Mouse (Mus musculus): Measurements from ENCODE around the gene Ercc6. TPM values are rescaled to one million over a fixed set of nuclear protein-coding genes. Genes with fewer than 3 reads are reported as not detected.

Gene Ercc6
- total RNA-seq, 4 experiments from 2014 or later = 3.5 to 6.1 (median 3.8) TPM

DNA sequence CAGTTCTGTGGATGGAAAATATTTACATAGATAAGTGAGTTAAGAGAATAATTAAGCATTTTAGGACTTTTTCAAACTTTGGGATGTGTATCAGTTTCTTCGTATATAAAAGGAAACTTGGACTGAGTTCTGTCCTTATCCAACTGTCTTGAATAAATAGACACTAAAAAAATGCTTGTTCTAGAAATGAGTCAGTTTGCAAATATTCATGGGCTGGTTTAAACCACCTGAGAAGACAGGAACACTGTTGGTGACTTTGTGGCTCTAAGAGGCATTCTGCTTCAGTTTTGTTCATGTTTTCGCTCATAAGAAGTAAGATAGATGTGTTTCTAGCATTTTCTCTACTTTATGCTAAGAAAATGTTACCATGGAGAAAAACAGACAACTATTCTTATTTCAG lies 5.2 kb downstream of the Ercc6 start:
- DNase-seq (ENCODE audit: low spot score) = no peak

- no peak for DNase-seq (ENCODE audit: low spot score)
Observed at GRCm38 (mm10) chr14:32520400-32520926, 7.1 kb downstream of the Ercc6 start.

- DNase-seq (ENCODE audit: low spot score) = no peak
Observed at GRCm38 (mm10) chr14:32522336-32522735, 9.0 kb downstream of the Ercc6 start.

DNA sequence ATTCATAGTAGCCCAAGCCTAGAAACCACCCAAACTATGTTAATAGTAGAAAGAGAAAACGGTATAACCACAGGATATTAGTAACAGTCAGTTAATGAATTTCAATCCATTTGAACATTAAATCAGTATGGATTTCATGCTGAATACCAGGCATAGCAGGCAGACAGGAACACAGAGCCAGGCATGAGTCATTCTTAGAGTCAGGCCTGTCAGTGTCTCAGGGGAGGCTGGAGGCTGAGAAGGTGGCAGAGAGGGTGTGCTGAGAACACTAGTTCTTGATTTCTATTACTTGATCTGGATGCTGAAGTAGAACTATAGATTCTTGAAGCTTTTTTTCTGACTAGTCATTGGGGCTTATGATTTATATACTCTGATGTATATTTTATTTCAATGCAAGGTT lies 10.8 kb downstream of the Ercc6 start:
- DNase-seq (ENCODE audit: low spot score) = no peak

DNA sequence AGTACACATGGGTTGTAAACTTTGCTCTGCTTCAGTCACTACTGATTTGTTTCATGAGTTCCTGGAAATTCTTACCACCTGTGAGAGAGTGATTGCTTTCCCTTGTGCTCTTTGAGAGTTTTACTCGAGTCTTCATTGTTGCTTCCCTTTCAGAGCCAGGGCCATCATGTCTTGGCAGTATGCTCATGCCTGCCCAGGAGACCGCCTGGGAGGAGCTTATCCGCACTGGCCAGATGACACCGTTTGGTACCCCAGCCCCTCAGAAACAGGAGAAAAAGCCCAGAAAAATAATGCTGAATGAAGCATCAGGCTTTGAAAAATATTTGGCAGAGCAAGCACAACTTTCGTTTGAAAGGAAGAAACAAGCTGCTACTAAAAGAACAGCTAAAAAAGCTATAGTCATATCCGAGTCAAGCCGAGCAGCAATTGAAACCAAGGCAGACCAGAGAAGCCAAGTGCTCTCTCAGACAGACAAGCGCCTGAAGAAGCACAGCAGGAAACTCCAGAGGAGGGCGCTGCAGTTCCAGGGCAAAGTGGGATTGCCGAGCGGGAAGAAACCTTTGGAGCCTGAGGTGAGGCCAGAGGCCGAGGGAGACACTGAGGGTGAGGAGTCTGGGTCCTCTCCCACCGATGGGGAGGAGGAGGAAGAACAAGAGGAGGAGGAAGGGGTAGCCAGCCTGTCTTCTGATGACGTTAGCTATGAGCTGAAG lies 12.8 kb downstream of the Ercc6 start:
- DNase-seq (ENCODE audit: low spot score) = no peak

DNA sequence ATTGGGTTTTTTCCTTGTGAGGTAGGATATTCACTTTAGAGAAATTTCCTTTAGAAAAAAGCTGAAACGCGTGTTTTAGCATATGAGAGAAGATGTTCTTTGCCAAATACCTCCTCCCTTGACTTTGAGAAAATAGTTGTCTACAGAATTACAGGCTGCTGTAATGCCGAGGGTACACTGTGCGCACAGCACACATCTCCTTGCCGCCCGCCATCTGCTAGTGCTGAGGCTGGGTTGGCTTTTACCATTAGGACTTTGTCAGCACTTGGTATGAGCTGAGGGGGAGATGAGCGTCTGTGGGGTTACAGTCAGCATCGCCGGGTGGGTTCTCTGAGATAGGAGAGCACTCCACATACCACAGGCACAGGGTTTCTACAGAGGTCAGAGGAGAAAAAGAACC lies 13.9 kb downstream of the Ercc6 start:
- no peak for DNase-seq (ENCODE audit: low spot score)

DNA sequence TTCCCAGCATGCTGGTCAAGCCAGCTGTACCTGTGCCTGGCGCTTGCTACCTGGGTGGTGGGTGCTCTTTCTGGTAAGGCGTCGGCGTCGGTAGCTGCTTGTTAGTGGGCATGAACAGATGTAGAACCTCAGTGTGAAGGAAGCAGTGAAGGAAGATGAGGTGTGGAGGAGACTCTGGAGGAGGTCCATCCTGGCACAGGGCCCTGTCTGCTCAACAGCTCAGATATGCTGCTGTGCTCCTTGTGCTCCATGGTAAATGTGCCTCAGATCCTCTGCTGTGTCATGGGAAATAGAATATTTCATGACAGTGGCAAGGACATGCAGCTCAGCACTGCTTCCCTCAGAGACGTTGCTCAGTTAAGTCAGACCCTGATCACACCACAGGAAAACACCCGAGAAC lies 15.7 kb downstream of the Ercc6 start:
- DNase-seq (ENCODE audit: low spot score) = no peak

GRCm38 (mm10) chr14:32530896-32531295 lies 17.6 kb downstream of the Ercc6 start:
- peak; percentile 17 for DNase-seq (ENCODE audit: low spot score)

DNA sequence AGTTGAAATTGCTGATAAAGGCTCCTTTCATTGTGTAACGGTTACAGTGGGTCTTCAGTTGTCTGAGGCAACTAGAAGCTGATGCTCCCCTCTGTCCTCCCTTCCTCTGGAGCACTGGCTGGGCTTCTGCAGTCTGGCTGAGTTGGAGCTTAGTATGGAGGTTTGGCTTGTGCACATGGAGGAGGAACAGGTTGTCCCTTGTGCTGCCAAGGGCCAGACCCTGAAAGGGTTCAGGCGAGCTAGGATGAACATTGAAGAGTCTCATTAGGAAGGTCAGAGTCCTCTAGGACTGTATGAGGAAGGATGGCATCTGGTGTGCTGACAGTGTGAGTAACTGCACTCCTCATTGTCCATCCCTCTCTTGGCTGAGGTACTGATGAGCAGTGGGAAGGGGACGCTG lies 18.1 kb downstream of the Ercc6 start:
- no peak for DNase-seq (ENCODE audit: low spot score)

GRCm38 (mm10) chr14:32532381-32533147 lies 19.2 kb downstream of the Ercc6 start:
- DNase-seq (ENCODE audit: low spot score) = no peak

GRCm38 (mm10) chr14:32533148-32533520 lies 19.8 kb downstream of the Ercc6 start:
- DNase-seq (ENCODE audit: low spot score) = no peak

DNA sequence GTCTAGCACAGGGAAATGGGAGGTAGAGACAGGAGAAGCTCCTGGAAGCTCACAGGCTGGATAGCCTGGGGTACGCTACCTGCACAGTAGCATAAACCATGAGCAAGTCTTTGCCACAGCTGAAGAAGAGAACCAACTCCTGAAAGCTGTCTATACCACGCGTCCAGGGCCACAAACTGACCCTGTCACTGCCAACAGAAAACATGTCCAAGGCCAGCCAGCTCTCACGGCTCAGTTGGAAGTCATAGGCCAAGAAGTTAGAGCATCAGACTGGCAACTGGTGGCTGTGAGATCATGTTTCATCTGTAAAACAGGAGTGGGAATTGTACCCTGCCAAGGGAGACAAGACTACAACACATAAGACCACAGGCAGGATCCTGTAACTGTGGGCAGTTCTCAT lies 20.3 kb downstream of the Ercc6 start:
- no peak for DNase-seq (ENCODE audit: low spot score)

- DNase-seq (ENCODE audit: low spot score) = no peak
Observed at GRCm38 (mm10) chr14:32534137-32534536, 20.8 kb downstream of the Ercc6 start.

GRCm38 (mm10) chr14:32536763-32537162 lies 23.4 kb downstream of the Ercc6 start:
- DNase-seq (ENCODE audit: low spot score) = no peak

DNA sequence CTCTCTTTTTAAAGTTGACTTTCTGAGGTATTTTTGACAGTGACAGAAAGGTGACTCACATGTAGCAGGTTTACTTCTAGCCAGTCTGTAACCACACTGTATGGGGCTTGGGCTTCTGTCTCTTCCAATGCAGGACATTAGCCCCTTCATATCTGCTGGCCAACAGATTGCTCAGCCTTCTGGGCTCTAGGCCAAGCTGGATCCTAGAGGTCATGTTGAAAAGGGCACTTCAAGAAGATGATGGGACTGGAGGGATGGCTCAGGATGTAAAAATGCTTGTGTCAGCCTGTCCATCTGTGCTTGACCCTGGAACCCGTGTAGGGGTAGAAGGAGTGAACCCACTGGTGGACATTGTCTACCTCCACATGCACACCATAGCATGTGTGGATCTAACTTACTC lies 24.8 kb downstream of the Ercc6 start:
- no peak for DNase-seq (ENCODE audit: low spot score)

- no peak for DNase-seq (ENCODE audit: low spot score)
Observed at GRCm38 (mm10) chr14:32543075-32543474, 29.8 kb downstream of the Ercc6 start.

DNA sequence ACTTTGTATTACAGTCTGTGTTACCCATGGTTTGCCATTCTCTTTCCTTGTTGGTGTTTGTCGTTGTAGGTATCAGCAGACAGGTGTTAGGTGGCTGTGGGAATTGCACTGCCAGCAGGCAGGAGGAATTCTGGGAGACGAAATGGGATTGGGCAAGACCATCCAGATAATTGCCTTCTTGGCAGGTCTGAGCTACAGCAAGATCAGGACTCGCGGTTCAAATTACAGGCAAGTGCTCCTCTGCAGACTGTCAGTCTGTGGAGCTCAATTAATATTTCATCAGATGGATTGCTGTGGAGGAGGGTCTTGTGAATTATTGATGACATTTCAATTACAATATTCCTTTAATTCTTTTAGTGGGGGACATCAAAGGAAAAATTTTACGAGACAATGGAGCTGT lies 33.4 kb downstream of the Ercc6 start:
- no peak for DNase-seq (ENCODE audit: low spot score)

- DNase-seq (ENCODE audit: low spot score) = no peak
Observed at GRCm38 (mm10) chr14:32551854-32552253, 38.5 kb downstream of the Ercc6 start.

GRCm38 (mm10) chr14:32553198-32553903 lies 40.0 kb downstream of the Ercc6 start:
- DNase-seq (ENCODE audit: low spot score) = no peak

DNA sequence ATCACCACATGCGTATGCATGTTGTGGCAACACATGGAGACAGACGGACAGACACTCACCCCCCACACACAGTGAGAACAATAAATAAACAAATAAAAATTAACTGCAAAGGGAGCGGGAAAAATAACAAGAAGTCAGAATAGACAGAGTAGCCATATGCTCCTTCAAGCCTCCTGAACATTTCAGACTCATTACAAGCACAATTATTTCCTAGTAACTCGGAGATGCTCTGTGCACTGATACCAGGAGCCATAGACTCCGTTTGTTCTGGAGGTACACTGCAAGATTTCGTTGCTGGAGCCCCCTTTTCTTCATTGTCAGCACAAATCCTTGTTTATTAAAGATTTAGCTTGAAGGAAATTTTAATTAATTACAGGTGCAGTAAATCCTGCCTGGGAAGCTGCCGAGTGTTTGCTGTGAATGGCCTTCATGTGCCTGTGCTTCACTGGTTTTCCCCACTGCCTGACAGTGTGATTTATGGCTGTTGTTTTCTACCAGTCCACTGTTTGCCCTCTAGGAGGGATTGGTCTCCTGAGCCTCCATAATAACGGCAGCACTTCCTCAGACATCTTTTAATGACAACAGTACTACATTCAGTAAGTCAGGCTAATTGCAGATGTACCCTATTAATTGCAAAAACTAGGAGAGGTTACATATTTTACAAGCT lies 41.7 kb downstream of the Ercc6 start:
- DNase-seq (ENCODE audit: low spot score) = no peak

- no peak for DNase-seq (ENCODE audit: low spot score)
Observed at GRCm38 (mm10) chr14:32561428-32561827, 48.1 kb downstream of the Ercc6 start.

- no peak for DNase-seq (ENCODE audit: low spot score)
Observed at GRCm38 (mm10) chr14:32563661-32564060, 50.3 kb downstream of the Ercc6 start.

Data from heart, adult 8-10 months (tissue).